Mouse (Mus musculus): ENCODE data around the gene Ush1c. TPM values are rescaled to one million over a fixed set of nuclear protein-coding genes. Genes with fewer than 3 reads are reported as not detected.
A peak's percentile ranks its signal among the peaks of the same experiment; 100 is the strongest.

The Ush1c gene
- polyA plus RNA-seq, 1 experiment from 2014 or later, result 2.5 TPM

DNA sequence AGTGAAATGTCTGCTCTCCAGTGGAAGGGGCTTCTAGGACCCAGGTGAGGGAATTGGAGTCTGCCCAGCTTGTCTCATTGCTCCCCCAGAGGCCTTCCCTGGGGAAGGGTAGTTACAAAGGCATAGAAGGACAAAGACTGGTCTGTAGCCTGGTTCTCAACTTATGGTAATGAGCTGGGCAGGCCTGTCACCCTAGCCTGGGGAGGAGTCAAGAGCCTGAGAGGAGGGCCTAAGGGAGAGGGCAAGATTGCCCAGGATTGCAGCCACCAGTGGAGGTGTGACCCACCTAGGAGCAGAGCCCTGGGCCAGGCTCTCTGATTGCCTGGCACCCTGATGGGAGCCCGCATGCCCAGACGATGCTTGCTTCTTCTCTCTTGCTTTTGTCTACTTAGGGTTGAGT is 2.4 kb upstream of the Ush1c start, which contains the start of gene Otog:
Gene Otog (plus strand): TSS at position 292 of the 400 bp plus-strand sequence.
- H3K4me3 ChIP-seq, result no peak within 1 kb of the TSS
- H3K27me3 ChIP-seq, result peaks cover 18% of the 10 kb centered on the region
- ATAC-seq (ENCODE audit: low FRiP score, low read depth), result no peak
- no peak within 1 kb of the TSS for H3K27ac ChIP-seq (replicated peaks)
- peaks cover 16% of the 10 kb centered on the region for H3K4me1 ChIP-seq
- no peaks in the 10 kb centered on the region for H3K9me3 ChIP-seq
- H3K36me3 ChIP-seq, result no peaks in the 10 kb centered on the region
- 35% methylated on average over 2 of the region's 2 CpGs for WGBS
- H3K9ac ChIP-seq (replicated peaks), result no peak within 1 kb of the TSS
- H3K4me2 ChIP-seq (replicated peaks), result no peak within 1 kb of the TSS

GRCm38 (mm10) chr7:46240091-46240490 is 1.8 kb upstream of the Ush1c start:
- Histone ChIP-seq H3K9ac (replicated peaks) (no peak overlapping the region), H3K4me3 (no peak overlapping the region), H3K9me3 (no peaks in the 10 kb centered on the region), H3K27ac (replicated peaks) (no peak overlapping the region), H3K36me3 (no peaks in the 10 kb centered on the region), H3K4me2 (replicated peaks) (no peak overlapping the region), H3K27me3 (peaks cover 18% of the 10 kb centered on the region), H3K4me1 (peaks cover 17% of the 10 kb centered on the region)
- ATAC-seq (ENCODE audit: low FRiP score, low read depth), result no peak
- WGBS, result 86% methylated on average over 4 of the region's 4 CpGs

GRCm38 (mm10) chr7:46237192-46237591 is 1.1 kb downstream of the Ush1c start:
- H3K4me3 ChIP-seq, result no peak overlapping the region
- no peaks in the 10 kb centered on the region for H3K9me3 ChIP-seq
- H3K4me2 ChIP-seq (replicated peaks), result no peak overlapping the region
- peaks cover 18% of the 10 kb centered on the region for H3K27me3 ChIP-seq
- WGBS, result 82% methylated on average over 7 of the region's 7 CpGs
- H3K4me1 ChIP-seq, result peaks cover 17% of the 10 kb centered on the region
- H3K36me3 ChIP-seq, result no peaks in the 10 kb centered on the region
- H3K9ac ChIP-seq (replicated peaks), result no peak overlapping the region
- no peak for ATAC-seq (ENCODE audit: low FRiP score, low read depth)
- H3K27ac ChIP-seq (replicated peaks), result no peak overlapping the region

GRCm38 (mm10) chr7:46236363-46236762 is 1.9 kb downstream of the Ush1c start:
- whole genome bisulfite sequencing, result 84% methylated on average over 15 of the region's 15 CpGs
- no peaks in the 10 kb centered on the region for H3K9me3 ChIP-seq
- no peaks in the 10 kb centered on the region for H3K36me3 ChIP-seq
- peak overlapping the region; percentile 14; the same call in 1 of the 2 replicates for H3K4me2 ChIP-seq (replicated peaks)
- H3K27ac ChIP-seq (replicated peaks), result no peak overlapping the region
- no peak overlapping the region for H3K4me3 ChIP-seq
- H3K27me3 ChIP-seq, result peaks cover 18% of the 10 kb centered on the region
- no peak overlapping the region for H3K9ac ChIP-seq (replicated peaks)
- no peak for ATAC-seq (ENCODE audit: low FRiP score, low read depth)
- H3K4me1 ChIP-seq, result peaks cover 17% of the 10 kb centered on the region

GRCm38 (mm10) chr7:46235948-46236347 is 2.4 kb downstream of the Ush1c start:
- Histone ChIP-seq H3K9me3 (no peaks in the 10 kb centered on the region), H3K36me3 (no peaks in the 10 kb centered on the region), H3K4me1 (peaks cover 17% of the 10 kb centered on the region), H3K27me3 (peaks cover 18% of the 10 kb centered on the region), H3K4me3 (no peak overlapping the region), H3K4me2 (replicated peaks) (peak overlapping the region; percentile 14; the same call in 1 of the 2 replicates), H3K9ac (replicated peaks) (no peak overlapping the region), H3K27ac (replicated peaks) (no peak overlapping the region)
- 71% methylated on average over 18 of the region's 18 CpGs for WGBS
- no peak for ATAC-seq (ENCODE audit: low FRiP score, low read depth)

GRCm38 (mm10) chr7:46226936-46227335 is 11.4 kb downstream of the Ush1c start:
- Histone ChIP-seq H3K9ac (replicated peaks) (no peak overlapping the region), H3K36me3 (no peaks in the 10 kb centered on the region), H3K4me3 (no peak overlapping the region), H3K4me2 (replicated peaks) (no peak overlapping the region), H3K27me3 (0 out of 2 replicates have a peak, but pooled peaks cover 3% of the 10 kb centered on the region), H3K4me1 (peaks cover 10% of the 10 kb centered on the region), H3K27ac (replicated peaks) (no peak overlapping the region), H3K9me3 (no peaks in the 10 kb centered on the region)
- no peak for ATAC-seq (ENCODE audit: low FRiP score, low read depth)
- WGBS, result 76% methylated on average over 4 of the region's 4 CpGs

GRCm38 (mm10) chr7:46226253-46226652 is 12.1 kb downstream of the Ush1c start:
- WGBS, result 29% methylated on average over 7 of the region's 7 CpGs
- H3K9ac ChIP-seq (replicated peaks), result no peak overlapping the region
- H3K27me3 ChIP-seq, result 0 out of 2 replicates have a peak, but pooled peaks cover 6% of the 10 kb centered on the region
- no peaks in the 10 kb centered on the region for H3K9me3 ChIP-seq
- H3K4me2 ChIP-seq (replicated peaks), result no peak overlapping the region
- H3K27ac ChIP-seq (replicated peaks), result no peak overlapping the region
- ATAC-seq (ENCODE audit: low FRiP score, low read depth), result no peak
- peaks cover 10% of the 10 kb centered on the region for H3K4me1 ChIP-seq
- H3K36me3 ChIP-seq, result no peaks in the 10 kb centered on the region
- no peak overlapping the region for H3K4me3 ChIP-seq

DNA sequence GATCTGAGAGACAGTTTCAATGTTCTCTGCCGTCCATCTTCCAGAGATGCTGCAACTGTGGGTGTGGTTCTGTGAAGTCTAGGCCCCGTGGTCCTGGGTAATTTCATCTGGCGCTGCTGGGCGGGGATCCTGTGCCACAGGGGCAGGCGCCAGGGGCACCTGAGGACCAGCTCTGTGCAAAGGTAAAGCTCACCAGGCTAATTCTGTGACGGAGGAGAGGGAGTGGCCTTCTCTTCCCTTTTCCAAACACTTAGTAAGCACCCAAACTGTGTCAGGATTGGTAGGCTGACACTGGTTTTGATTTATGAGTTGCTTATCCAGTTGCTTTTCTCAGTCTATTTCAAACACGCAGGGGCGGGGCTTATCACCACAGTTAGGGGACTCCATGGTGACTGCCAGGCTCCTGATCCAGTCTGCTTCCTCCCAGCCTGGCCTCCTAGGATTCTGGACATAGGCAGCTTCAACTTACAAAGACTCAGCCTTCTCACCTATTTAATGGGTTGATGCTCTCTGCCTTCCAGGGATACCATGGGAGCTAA is 17.6 kb downstream of the Ush1c start:
- Histone ChIP-seq H3K27me3 (peaks cover 36% of the 10 kb centered on the region), H3K4me2 (replicated peaks) (no peak overlapping the region), H3K36me3 (no peaks in the 10 kb centered on the region), H3K4me3 (no peak overlapping the region), H3K9ac (replicated peaks) (no peak overlapping the region), H3K9me3 (no peaks in the 10 kb centered on the region), H3K27ac (replicated peaks) (no peak overlapping the region), H3K4me1 (0 out of 2 replicates have a peak, but pooled peaks cover 3% of the 10 kb centered on the region)
- 80% methylated on average over 8 of the region's 8 CpGs for whole genome bisulfite sequencing
- no peak for ATAC-seq (ENCODE audit: low FRiP score, low read depth)

- Histone ChIP-seq H3K4me1 (0 out of 2 replicates have a peak, but pooled peaks cover 3% of the 10 kb centered on the region), H3K4me2 (replicated peaks) (peak overlapping the region; percentile 5; the same call in 1 of the 2 replicates), H3K27ac (replicated peaks) (no peak overlapping the region), H3K27me3 (peaks cover 36% of the 10 kb centered on the region), H3K36me3 (no peaks in the 10 kb centered on the region), H3K4me3 (no peak overlapping the region), H3K9ac (replicated peaks) (no peak overlapping the region), H3K9me3 (no peaks in the 10 kb centered on the region)
- 13% methylated on average over 11 of the region's 11 CpGs for WGBS
- peak; percentile 63; the same call in 1 of the 2 replicates for ATAC-seq (ENCODE audit: low FRiP score, low read depth)
Measured at GRCm38 (mm10) chr7:46218415-46218814, 19.9 kb downstream of the Ush1c start.

DNA sequence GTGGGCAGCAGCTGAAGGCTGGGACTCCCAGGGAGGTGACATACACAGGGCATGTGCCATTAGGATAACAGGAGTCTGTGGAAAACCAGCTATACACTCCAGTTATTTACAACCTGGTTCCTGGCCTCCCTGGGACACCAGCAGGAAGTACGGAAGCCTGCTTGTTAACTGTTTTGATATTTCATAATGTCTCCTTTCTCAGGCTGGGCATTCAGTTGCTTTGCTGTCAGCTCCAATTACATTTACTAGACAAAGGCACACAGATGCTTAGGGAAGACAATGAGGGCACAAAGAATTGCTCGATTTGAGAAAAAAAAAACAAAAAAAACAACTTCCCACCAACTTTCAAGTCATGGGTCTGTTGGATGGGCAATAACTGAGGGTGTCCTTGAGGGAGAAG is 21.8 kb downstream of the Ush1c start:
- H3K27me3 ChIP-seq, result peaks cover 35% of the 10 kb centered on the region
- H3K36me3 ChIP-seq, result no peaks in the 10 kb centered on the region
- no peaks in the 10 kb centered on the region for H3K9me3 ChIP-seq
- H3K9ac ChIP-seq (replicated peaks), result no peak overlapping the region
- ATAC-seq (ENCODE audit: low FRiP score, low read depth), result no peak
- H3K4me3 ChIP-seq, result no peak overlapping the region
- H3K4me1 ChIP-seq, result 0 out of 2 replicates have a peak, but pooled peaks cover 3% of the 10 kb centered on the region
- 57% methylated on average over 2 of the region's 2 CpGs for WGBS
- H3K4me2 ChIP-seq (replicated peaks), result no peak overlapping the region
- no peak overlapping the region for H3K27ac ChIP-seq (replicated peaks)

GRCm38 (mm10) chr7:46210276-46210675 is 28.0 kb downstream of the Ush1c start:
- Histone ChIP-seq H3K4me2 (replicated peaks) (no peak overlapping the region), H3K27ac (replicated peaks) (no peak overlapping the region), H3K4me3 (no peak overlapping the region), H3K36me3 (no peaks in the 10 kb centered on the region), H3K4me1 (no peaks in the 10 kb centered on the region), H3K9me3 (no peaks in the 10 kb centered on the region), H3K9ac (replicated peaks) (no peak overlapping the region), H3K27me3 (no peaks in the 10 kb centered on the region; the same call in 1 of the 2 replicates)
- WGBS, result 83% methylated on average over 6 of the region's 6 CpGs
- ATAC-seq (ENCODE audit: low FRiP score, low read depth), result no peak

DNA sequence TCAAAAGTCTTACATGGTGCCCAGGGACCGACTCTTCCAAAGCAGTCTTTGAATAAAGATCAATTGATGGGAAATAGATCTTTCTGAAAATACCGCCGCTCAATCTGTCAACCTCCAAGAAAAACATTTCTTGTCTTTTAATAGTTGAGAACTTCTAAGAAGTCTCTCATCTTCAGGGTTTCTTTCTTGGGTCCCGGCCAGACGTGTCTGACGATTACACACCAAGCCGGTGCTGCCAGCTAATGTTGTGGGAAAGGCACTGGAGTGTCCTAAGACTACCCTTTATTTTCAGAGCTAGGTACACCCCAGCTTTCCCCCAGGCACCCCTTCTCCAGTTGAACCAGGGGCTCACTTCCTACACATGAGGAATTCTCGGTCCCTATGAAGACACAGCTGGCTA is 30.2 kb downstream of the Ush1c start:
- 93% methylated on average over 8 of the region's 8 CpGs for WGBS
- Histone ChIP-seq H3K4me3 (no peak overlapping the region), H3K36me3 (no peaks in the 10 kb centered on the region), H3K9ac (replicated peaks) (no peak overlapping the region), H3K4me1 (no peaks in the 10 kb centered on the region), H3K27me3 (no peaks in the 10 kb centered on the region; the same call in 1 of the 2 replicates), H3K4me2 (replicated peaks) (no peak overlapping the region), H3K9me3 (no peaks in the 10 kb centered on the region), H3K27ac (replicated peaks) (no peak overlapping the region)
- no peak for ATAC-seq (ENCODE audit: low FRiP score, low read depth)

DNA sequence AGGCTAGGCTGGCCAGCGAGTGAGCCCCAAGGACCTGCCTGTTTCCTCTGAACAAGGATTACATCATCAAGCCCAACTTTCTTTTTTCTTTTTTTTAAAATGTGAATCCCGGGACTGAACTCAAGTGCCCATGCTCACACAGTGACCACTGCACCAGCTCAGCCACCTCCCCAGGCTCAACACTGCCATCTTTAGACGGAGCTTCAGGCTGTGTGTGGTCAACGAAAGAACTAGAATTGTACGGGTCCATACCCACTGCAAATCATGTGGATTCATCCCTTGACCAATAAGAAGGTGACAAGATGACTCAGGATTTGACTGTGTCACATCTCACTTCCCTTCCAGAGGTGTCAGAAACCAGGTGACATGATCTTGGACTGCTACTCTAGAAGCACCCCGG is 33.5 kb downstream of the Ush1c start:
- ATAC-seq (ENCODE audit: low FRiP score, low read depth), result no peak
- 79% methylated on average over 6 of the region's 6 CpGs for WGBS

More for the DNA sequence above, 33.5 kb downstream of the Ush1c start:
- Histone ChIP-seq H3K4me3 (no peak overlapping the region), H3K9me3 (no peaks in the 10 kb centered on the region), H3K36me3 (no peaks in the 10 kb centered on the region), H3K4me2 (replicated peaks) (no peak overlapping the region), H3K27me3 (no peaks in the 10 kb centered on the region; the same call in 1 of the 2 replicates), H3K27ac (replicated peaks) (no peak overlapping the region), H3K9ac (replicated peaks) (no peak overlapping the region), H3K4me1 (peaks cover 9% of the 10 kb centered on the region)

All from midbrain, embryonic 12.5 days (tissue).